Mouse (Mus musculus) neutrophil, adult 83 days (primary cell): ENCODE measurements around the gene Gm4981. TPM values are rescaled to one million over a fixed set of nuclear protein-coding genes. Genes with fewer than 3 reads are reported as not detected.

Experiments
- total RNA-seq, 2 experiments: library from RNA; stranded (reverse); gene quantifications; one replicate each; pipeline ENCODE4 v1.2.4; 2023

Gene Gm4981
- not detected for total RNA-seq

GRCm38 (mm10) chr10:58236613-58237012, at the start of gene Gm4981:
Gene Gm4981 (minus strand): TSS chr10:58236701.

GRCm38 (mm10) chr10:58255213-58255892, 18.9 kb upstream of the Gm4981 start, which contains the start of gene Gcc2:
Gene Gcc2 (plus strand): TSS chr10:58255497.

GRCm38 (mm10) chr10:58232641-58232969, 3.9 kb downstream of the Gm4981 start, which contains the start of gene Duxf3:
Gene Duxf3 (minus strand): TSS chr10:58232675.

GRCm38 (mm10) chr10:58224827-58225785, 11.4 kb downstream of the Gm4981 start, which contains the start of gene AW822073:
Gene AW822073 (minus strand): TSS chr10:58224930.

Other genes starting within 250 kb of the Gm4981 start
- not detected for gene AW822073, start 11.8 kb downstream of the Gm4981 start, total RNA-seq
- not detected for gene Duxf3, start 4.0 kb downstream of the Gm4981 start, total RNA-seq
- gene Gcc2, start 18.8 kb upstream of the Gm4981 start, total RNA-seq: 10 to 100 TPM; 22.8 to 28.4 TPM
- gene Lims1, start 86.8 kb upstream of the Gm4981 start, total RNA-seq: 100 to 1,000 TPM; 185 to 187 TPM
- gene Ranbp2, start 210.2 kb upstream of the Gm4981 start, total RNA-seq: 10 to 100 TPM; 77.1 to 88.0 TPM